Comparison of ENCODE assay signal across 17 mouse cellular contexts in the genomic region with DNA sequence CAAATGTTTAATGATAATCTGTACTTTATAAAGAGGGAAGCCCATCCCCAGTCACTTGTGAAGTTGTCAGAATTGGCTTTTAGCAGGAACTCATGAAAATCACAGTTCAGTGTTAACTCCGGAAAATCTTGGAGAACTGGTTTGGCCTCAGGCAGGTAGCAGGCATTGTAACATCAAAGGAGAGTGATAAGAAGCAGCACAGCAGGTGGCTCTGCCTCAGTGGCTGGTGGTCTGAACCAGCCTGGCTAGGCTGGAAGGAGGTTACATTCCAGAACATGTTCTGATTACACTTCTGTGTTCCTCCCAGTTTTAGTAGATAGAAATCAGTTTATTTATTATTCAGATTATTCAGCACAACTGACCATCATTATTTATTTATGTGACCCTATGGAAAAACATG.
"Had no signal": no experiment of that assay in that cellular context is flagged by ENCODE, and none has a peak within 500 bp of the region (broad histone marks: within the 10 kb centered on the region; RNA-seq: fewer than 3 reads in every experiment).

No protein-coding gene starts in this region.

- H3K4me1 ChIP-seq: limb, embryonic 12.5 days; liver, embryonic 15.5 days; megakaryocyte, embryonic 14.5 days; midbrain, embryonic 12.5 days; neural tube, embryonic 13.5 days had no signal

- H3K36me3 ChIP-seq: limb, embryonic 12.5 days; liver, embryonic 15.5 days; midbrain, embryonic 12.5 days; neural tube, embryonic 13.5 days had no signal

- H3K27ac ChIP-seq: kidney, postnatal 0 days; limb, embryonic 12.5 days; liver, embryonic 15.5 days; macrophage; midbrain, embryonic 12.5 days; neural tube, embryonic 13.5 days had no signal

- DNase-seq: kidney, adult 9 months; kidney, postnatal 36 days; layer of hippocampus, adult 9-11 months; layer of hippocampus, postnatal 36 days; lung, adult 2 months; lung, postnatal 14 days; right cerebral cortex, postnatal 14 days; thymus, postnatal 36 days had no signal

- H3K9ac ChIP-seq: limb, embryonic 12.5 days; liver, embryonic 15.5 days; midbrain, embryonic 12.5 days; neural tube, embryonic 13.5 days had no signal

- H3K27me3 ChIP-seq: limb, embryonic 12.5 days; liver, embryonic 15.5 days; megakaryocyte, embryonic 14.5 days; midbrain, embryonic 12.5 days; neural tube, embryonic 13.5 days had no signal

- ATAC-seq: midbrain, embryonic 16.5 days had no signal

- H3K4me2 ChIP-seq: limb, embryonic 12.5 days; liver, embryonic 11.5 days; liver, embryonic 15.5 days; midbrain, embryonic 12.5 days; neural tube, embryonic 13.5 days had no signal

- H3K9me3 ChIP-seq: limb, embryonic 12.5 days; liver, embryonic 15.5 days; megakaryocyte, embryonic 14.5 days; midbrain, embryonic 12.5 days; neural tube, embryonic 13.5 days had no signal

- H3K4me3 ChIP-seq: limb, embryonic 12.5 days; liver, embryonic 15.5 days; megakaryocyte, embryonic 14.5 days; midbrain, embryonic 12.5 days; neural tube, embryonic 13.5 days had no signal
